Mouse (Mus musculus) gastrocnemius, postnatal 14 days (tissue): Measurements from ENCODE around the gene Emc10. TPM values are rescaled to one million over a fixed set of nuclear protein-coding genes. Genes with fewer than 3 reads are reported as not detected.

Source experiments
- DNase-seq: peaks from one replicate; pipeline ENCODE4 v3.0.0; 2021; ENCODE audit warnings: mixed read lengths
- intact Hi-C: fragments of 180-260 bp; cut with DNase I; formaldehyde crosslinking; loops from one replicate; pipeline ENCODE4 v1.15.1; 2025; ENCODE audit warnings: low total_unique reads
- total RNA-seq, 2 experiments: library from RNA; stranded (reverse); gene quantifications; 2 replicates each; pipeline ENCODE4 v1.2.3; 2021

The Emc10 gene
- total RNA-seq, 2 experiments from 2014 or later, result 44.1 to 48.8 TPM

- intact Hi-C loops, result no loop called here
- DNase-seq, result peak; percentile 5
These were observed 6.0 kb downstream of the Emc10 start for GRCm38 (mm10) chr7:44490281-44490680.

DNA sequence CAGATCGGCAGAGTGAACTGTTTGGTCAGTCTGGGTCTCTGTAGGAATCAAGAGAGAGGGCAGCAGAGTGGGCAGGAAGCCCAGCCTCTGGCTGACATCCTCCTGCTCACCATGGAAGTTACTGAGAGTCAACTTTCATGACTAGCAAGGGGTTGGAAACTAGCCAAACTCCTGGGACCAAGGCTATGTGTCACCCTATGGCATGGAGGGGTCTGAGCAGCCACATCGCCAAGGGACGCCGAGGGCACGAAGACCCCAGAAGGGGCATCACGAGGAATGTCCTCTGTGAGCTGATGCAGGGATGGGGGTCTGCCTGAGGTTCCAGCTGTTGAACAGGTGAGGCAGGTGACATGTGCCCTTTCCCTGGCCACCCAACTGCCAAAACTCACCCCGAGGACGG lies 7.8 kb downstream of the Emc10 start:
- intact Hi-C loops, result no loop called here
- peak; percentile 8 for DNase-seq

DNA sequence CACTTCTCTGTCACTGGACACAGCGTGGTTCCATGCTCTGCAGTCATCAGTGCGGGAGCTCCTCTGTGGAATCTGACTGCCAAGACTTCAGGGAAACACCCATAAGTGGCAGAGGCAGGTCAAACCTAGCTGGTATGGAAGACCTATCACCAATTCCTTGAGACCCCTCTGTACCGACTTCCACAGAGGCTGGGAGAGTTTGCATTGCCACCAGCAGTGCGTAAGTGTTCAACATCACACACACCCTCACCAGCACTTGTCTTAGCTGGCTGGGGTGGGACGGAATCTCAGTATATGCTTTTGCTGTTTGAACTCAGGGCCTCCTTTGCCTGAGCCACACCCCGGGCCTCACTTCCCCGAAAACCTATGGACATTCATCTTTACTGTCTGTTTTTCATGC lies 8.4 kb downstream of the Emc10 start:
- intact Hi-C loops, result no loop called here
- DNase-seq, result peak; percentile 1

- DNase-seq, result peak; percentile 12
- intact Hi-C loops, result no loop called here
These were observed 9.3 kb downstream of the Emc10 start for GRCm38 (mm10) chr7:44486927-44487575.

DNA sequence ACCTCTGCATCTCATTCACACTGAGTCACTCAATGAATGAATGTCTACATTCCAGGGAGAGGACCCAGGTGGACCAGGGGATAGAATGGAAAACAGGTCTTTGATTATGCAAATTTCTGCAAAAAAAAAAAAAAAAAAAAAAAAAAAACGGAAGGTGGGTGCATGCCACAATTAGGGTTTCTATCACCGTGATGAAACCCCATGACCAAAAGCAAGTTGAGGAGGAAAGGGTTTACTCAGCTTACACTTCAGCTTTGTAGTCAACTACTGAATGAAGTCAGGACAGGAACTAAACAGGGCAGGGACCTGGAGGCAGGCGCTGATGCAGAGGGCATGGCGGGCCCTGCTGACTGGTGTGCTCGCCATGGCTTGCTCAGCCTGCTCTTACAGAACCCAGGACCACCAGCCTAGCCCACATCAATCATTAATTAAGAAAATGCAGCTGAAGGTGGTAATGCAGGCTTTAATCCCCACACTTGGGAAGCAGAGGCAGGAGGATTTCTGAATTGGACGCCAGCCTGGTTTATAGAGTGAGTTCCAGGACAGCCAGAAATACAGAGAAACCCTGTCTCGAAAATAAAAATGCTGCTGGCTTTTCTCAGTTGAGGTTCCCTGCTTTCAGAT lies 10.6 kb downstream of the Emc10 start:
- intact Hi-C loops, result no loop called here
- no peak for DNase-seq

DNA sequence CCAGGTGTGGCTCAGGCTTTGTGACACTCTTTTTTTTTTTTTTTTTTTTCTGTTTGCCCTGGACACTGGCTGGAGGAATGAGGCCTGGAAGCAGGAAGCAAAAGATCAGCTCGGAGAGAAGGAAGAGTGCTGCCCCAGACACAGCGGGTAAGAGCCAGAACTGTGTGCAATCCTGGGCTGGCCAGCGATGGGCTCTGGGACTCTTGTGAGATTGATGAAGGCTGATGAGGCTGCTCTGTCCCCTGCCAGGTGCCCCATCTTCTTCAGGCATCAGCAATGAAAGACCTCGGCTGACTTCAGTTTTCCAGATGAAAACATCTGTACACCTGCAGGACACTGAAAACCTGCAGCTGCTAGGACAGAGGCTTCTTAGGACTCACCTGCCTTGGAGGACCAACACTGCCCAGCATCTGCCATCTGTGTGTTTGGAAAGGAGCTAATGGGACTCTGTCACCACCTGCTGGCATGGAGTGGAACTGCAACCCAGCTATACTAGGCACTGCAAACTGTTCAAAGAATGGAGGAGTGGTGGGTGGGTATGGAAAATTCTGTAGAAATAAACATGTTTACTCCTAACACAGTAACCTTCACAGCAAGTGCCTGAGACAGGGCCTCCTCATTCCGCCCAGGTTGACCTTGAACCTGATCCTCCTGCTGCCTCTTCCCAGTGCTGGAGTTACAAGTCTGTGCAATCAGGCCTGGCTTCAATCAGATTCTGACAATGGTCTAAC lies 11.3 kb downstream of the Emc10 start:
- DNase-seq, result peak; percentile 65
- intact Hi-C loops, result no loop called here

DNA sequence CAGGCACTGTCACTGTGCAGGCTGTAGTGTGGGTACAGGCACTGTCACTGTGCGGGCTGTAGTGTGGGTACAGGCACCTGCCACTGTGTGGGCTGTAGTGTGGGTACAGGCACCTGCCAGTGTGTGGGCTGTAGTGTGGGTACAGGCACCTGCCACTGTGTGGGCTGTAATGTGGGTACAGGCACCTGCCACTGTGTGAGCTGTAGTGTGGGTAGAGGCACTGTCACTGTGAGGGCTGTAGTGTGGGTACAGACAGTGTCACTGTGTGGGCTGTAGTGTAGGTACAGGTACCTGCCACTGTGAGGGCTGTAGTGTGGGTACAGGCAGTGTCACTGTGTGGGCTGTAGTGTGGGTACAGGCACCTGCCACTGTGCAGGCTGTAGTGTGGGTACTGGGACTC lies 12.2 kb downstream of the Emc10 start:
- no peak for DNase-seq
- intact Hi-C loops, result no loop called here

DNA sequence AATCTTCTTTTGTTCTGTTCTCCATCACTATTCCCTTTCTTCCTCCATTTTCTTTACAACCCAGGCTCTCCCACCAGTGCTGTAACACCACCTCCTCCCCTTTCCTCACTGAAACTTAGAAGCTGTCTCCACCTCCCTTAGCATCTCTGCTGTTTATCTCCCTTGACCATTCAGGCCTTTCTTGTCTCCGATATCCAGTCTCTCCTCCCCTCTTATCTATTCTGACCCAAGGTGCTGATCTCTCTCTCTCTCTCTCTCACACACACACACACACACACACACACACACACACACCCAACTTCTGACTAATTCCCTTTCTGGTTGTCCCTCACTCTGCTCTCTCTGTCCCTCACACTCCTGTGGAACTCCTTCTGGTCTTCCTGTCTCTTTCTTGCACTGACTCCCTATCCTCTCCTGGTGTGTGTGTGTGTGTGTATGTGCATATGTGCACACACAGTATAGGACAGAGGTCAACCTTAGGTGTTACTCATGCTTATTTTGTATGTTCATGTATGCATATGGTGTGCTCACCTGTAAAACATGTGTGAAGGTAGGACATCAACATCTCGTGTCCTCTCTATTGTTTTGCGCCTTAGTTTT lies 13.4 kb downstream of the Emc10 start:
- no peak for DNase-seq
- intact Hi-C loops, result no loop called here

DNA sequence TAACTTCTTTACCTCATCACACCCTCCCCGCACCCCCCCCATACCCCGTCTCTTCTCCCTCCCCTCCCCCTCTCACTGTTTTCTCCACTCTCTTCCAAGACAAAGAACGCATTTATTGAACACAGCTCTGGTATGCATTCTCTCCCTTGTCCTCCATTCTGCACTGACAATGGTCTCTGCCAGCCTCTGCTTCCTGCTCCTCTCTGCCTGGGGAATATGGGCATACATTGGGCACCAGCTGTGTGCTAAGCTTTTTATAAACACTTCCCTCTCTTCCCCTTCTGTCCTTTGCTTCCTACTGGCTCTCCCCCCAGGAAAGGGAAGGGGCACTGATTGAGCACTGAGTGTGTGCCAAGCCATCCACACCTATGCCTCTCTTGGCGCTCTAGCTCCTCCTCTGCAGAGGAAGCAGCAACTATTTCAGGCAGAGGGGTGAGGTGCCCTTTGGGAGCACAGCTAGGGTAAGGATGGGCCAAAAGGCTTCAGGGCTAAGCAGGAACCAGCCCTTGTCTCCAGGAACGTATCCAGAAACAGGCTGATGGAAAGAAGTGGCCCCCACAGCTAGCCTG lies 21.2 kb downstream of the Emc10 start:
- intact Hi-C loops, result loop anchor here (10.0 kb wide), 1 partner anchor 210 kb away; the partner anchor contains the start of gene Gm15517
- no peak for DNase-seq

- intact Hi-C loops, result loop anchor here (10.0 kb wide), 1 partner anchor 210 kb away; the partner anchor contains the start of gene Gm15517
These were observed 21.9 kb downstream of the Emc10 start for GRCm38 (mm10) chr7:44474419-44474818.

GRCm38 (mm10) chr7:44472961-44473646 lies 23.2 kb downstream of the Emc10 start:
- intact Hi-C loops, result loop anchor here (10.0 kb wide), 1 partner anchor 208 kb away; the partner anchor contains the start of gene Gm15517
- DNase-seq, result peak; percentile 79

More at GRCm38 (mm10) chr7:44474419-44474818, 21.9 kb downstream of the Emc10 start:
- peak; percentile 81 for DNase-seq

GRCm38 (mm10) chr7:44472558-44472885 lies 23.8 kb downstream of the Emc10 start:
- intact Hi-C loops, result loop anchor here (10.0 kb wide), 1 partner anchor 208 kb away; the partner anchor contains the start of gene Gm15517
- DNase-seq, result no peak

DNA sequence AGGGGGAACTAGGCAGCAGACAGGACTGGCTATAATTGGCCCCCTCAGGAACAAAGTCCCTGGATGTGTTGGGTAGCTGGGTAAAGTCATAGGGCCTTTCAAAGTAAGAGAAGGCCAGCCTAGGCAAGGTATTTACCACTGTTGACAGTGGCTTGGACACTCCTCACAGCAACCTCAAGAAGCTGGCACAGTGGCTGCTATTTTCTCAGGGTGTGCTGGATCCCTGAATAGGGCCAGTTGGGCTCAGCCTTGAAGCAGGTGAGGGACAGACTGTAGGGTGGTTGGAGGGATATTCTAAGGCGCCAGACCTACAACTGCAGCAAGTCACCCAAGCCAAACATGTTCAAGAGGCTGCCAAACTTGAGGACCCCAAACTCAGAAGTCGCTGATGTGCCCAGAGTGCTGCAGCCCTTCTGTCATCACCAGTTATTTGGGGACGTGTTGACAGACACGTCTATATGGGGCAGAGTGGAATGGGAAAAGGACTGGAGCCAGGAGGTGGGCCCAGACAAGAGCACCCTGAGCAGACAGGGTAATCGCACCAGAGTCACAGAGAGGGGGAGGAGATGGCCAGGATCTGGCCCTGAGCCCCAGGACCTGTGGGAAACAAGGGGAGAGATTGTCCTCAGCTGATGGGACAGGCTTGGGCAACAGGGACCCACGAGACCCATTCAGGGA lies 24.3 kb downstream of the Emc10 start:
- peak; percentile 58 for DNase-seq
- intact Hi-C loops, result loop anchor here (10.0 kb wide), 1 partner anchor 207 kb away; the partner anchor contains the start of gene Gm15517

- intact Hi-C loops, result loop anchor here (10.0 kb wide), 1 partner anchor 206 kb away; the partner anchor contains the start of gene Gm15517
- DNase-seq, result no peak
These were observed 25.4 kb downstream of the Emc10 start for GRCm38 (mm10) chr7:44470696-44471612.

GRCm38 (mm10) chr7:44469677-44470675 lies 26.4 kb downstream of the Emc10 start:
- intact Hi-C loops, result loop anchor here (10.0 kb wide), 1 partner anchor 205 kb away; the partner anchor contains the start of gene Gm15517

GRCm38 (mm10) chr7:44468644-44469285 lies 27.6 kb downstream of the Emc10 start:
- intact Hi-C loops, result no loop called here
- no peak for DNase-seq

More at GRCm38 (mm10) chr7:44469677-44470675, 26.4 kb downstream of the Emc10 start:
- no peak for DNase-seq
